Mouse (Mus musculus): ENCODE measurements around the gene Jmjd8.

DNA sequence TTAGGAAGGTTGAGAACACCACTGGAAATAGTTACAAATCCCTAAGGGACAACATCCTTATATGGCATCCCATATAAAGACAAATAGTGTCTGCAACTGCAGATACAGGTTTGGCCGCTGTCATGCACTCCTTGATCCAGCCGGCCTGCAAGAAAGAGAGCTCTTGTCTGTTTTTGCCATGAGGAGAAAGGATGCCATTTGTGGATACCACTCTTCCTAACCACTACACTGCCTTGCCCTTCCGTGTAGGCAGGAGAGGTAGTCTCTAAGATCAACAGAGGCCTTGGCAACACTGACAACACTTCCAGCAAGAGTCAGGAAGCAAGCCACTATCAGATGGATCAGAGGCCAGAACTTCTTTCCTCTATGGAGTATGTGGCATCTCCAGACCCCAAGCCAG lies 42.4 kb upstream of the Jmjd8 start, which contains the start of gene Ccdc78:
- TF ChIP-seq CTCF (IDR thresholded peaks at IDR 0.05; ENCODE audit: low read depth) (no peak), EP300 (IDR thresholded peaks at IDR 0.05; ENCODE audit: low read depth) (no peak)

Measured in heart, postnatal 0 days (tissue).